Mouse (Mus musculus): ENCODE data around the gene Adgrg5.

Adgrg5 gene

GRCm38 (mm10) chr8:94923405-94923804 lies at the start of gene Adgrg5:
Adgrg5 (plus strand) TSS chr8:94923694.
- in situ Hi-C loops (cut with MboI; ENCODE audit: low pct_unique_long_range_greater_than_20kb in 1 of 2, low sequenced_read_pairs in 2 of 2, unreplicated experiment in 1 of 2), result no loop called here

GRCm38 (mm10) chr8:94874358-94874757 lies 49.1 kb upstream of the Adgrg5 start:
- in situ Hi-C loops (cut with MboI; ENCODE audit: low pct_unique_long_range_greater_than_20kb in 1 of 2, low sequenced_read_pairs in 2 of 2, unreplicated experiment in 1 of 2), result loop anchor here (5.0 kb wide), 1 partner anchor 33 kb away; no protein-coding TSS in a partner anchor

- in situ Hi-C loops (cut with MboI; ENCODE audit: low pct_unique_long_range_greater_than_20kb in 1 of 2, low sequenced_read_pairs in 2 of 2, unreplicated experiment in 1 of 2), result no loop called here
These were observed 48.2 kb upstream of the Adgrg5 start for GRCm38 (mm10) chr8:94875096-94875870.

GRCm38 (mm10) chr8:94875871-94876150 lies 47.7 kb upstream of the Adgrg5 start:
- in situ Hi-C loops (cut with MboI; ENCODE audit: low pct_unique_long_range_greater_than_20kb in 1 of 2, low sequenced_read_pairs in 2 of 2, unreplicated experiment in 1 of 2), result no loop called here

- in situ Hi-C loops (cut with MboI; ENCODE audit: low pct_unique_long_range_greater_than_20kb in 1 of 2, low sequenced_read_pairs in 2 of 2, unreplicated experiment in 1 of 2), result no loop called here
These were observed 47.2 kb upstream of the Adgrg5 start, which contains the start of gene Dok4 for GRCm38 (mm10) chr8:94876197-94876730. Dok4 (minus strand) TSS chr8:94876330.

- in situ Hi-C loops (cut with MboI; ENCODE audit: low pct_unique_long_range_greater_than_20kb in 1 of 2, low sequenced_read_pairs in 2 of 2, unreplicated experiment in 1 of 2), result no loop called here
These were observed 46.7 kb upstream of the Adgrg5 start for GRCm38 (mm10) chr8:94876820-94877219.

GRCm38 (mm10) chr8:94880742-94881141 lies 42.8 kb upstream of the Adgrg5 start:
- in situ Hi-C loops (cut with MboI; ENCODE audit: low pct_unique_long_range_greater_than_20kb in 1 of 2, low sequenced_read_pairs in 2 of 2, unreplicated experiment in 1 of 2), result no loop called here

- in situ Hi-C loops (cut with MboI; ENCODE audit: low pct_unique_long_range_greater_than_20kb in 1 of 2, low sequenced_read_pairs in 2 of 2, unreplicated experiment in 1 of 2), result no loop called here
These were observed 35.0 kb upstream of the Adgrg5 start for GRCm38 (mm10) chr8:94888383-94889036.

GRCm38 (mm10) chr8:94892917-94893316 lies 30.6 kb upstream of the Adgrg5 start:
- in situ Hi-C loops (cut with MboI; ENCODE audit: low pct_unique_long_range_greater_than_20kb in 1 of 2, low sequenced_read_pairs in 2 of 2, unreplicated experiment in 1 of 2), result no loop called here

GRCm38 (mm10) chr8:94899262-94899661 lies 24.2 kb upstream of the Adgrg5 start:
- in situ Hi-C loops (cut with MboI; ENCODE audit: low pct_unique_long_range_greater_than_20kb in 1 of 2, low sequenced_read_pairs in 2 of 2, unreplicated experiment in 1 of 2), result no loop called here

- in situ Hi-C loops (cut with MboI; ENCODE audit: low pct_unique_long_range_greater_than_20kb in 1 of 2, low sequenced_read_pairs in 2 of 2, unreplicated experiment in 1 of 2), result loop anchor here in 1 of 2 experiments (10.0 kb wide), 1 partner anchor 186 kb away; no protein-coding TSS in a partner anchor
These were observed 22.9 kb upstream of the Adgrg5 start for GRCm38 (mm10) chr8:94900617-94901016.

GRCm38 (mm10) chr8:94901031-94901430 lies 22.5 kb upstream of the Adgrg5 start:
- in situ Hi-C loops (cut with MboI; ENCODE audit: low pct_unique_long_range_greater_than_20kb in 1 of 2, low sequenced_read_pairs in 2 of 2, unreplicated experiment in 1 of 2), result loop anchor here in 1 of 2 experiments (10.0 kb wide), 1 partner anchor 186 kb away; no protein-coding TSS in a partner anchor

GRCm38 (mm10) chr8:94903709-94904108 lies 19.8 kb upstream of the Adgrg5 start:
- in situ Hi-C loops (cut with MboI; ENCODE audit: low pct_unique_long_range_greater_than_20kb in 1 of 2, low sequenced_read_pairs in 2 of 2, unreplicated experiment in 1 of 2), result loop anchor here in 1 of 2 experiments (10.0 kb wide), 1 partner anchor 189 kb away; no protein-coding TSS in a partner anchor

GRCm38 (mm10) chr8:94904450-94905175 lies 18.9 kb upstream of the Adgrg5 start:
- in situ Hi-C loops (cut with MboI; ENCODE audit: low pct_unique_long_range_greater_than_20kb in 1 of 2, low sequenced_read_pairs in 2 of 2, unreplicated experiment in 1 of 2), result loop anchor here (5.0 to 10.0 kb wide), 3 partner anchors 32 to 190 kb away; no protein-coding TSS in a partner anchor

- in situ Hi-C loops (cut with MboI; ENCODE audit: low pct_unique_long_range_greater_than_20kb in 1 of 2, low sequenced_read_pairs in 2 of 2, unreplicated experiment in 1 of 2), result loop anchor here (5.0 to 10.0 kb wide), 3 partner anchors 35 to 193 kb away; no protein-coding TSS in a partner anchor
These were observed 15.7 kb upstream of the Adgrg5 start for GRCm38 (mm10) chr8:94907591-94908300.

GRCm38 (mm10) chr8:94908847-94909246 lies 14.6 kb upstream of the Adgrg5 start:
- in situ Hi-C loops (cut with MboI; ENCODE audit: low pct_unique_long_range_greater_than_20kb in 1 of 2, low sequenced_read_pairs in 2 of 2, unreplicated experiment in 1 of 2), result loop anchor here (5.0 to 10.0 kb wide), 3 partner anchors 37 to 194 kb away; no protein-coding TSS in a partner anchor

GRCm38 (mm10) chr8:94913061-94913660 lies 10.3 kb upstream of the Adgrg5 start:
- in situ Hi-C loops (cut with MboI; ENCODE audit: low pct_unique_long_range_greater_than_20kb in 1 of 2, low sequenced_read_pairs in 2 of 2, unreplicated experiment in 1 of 2), result no loop called here

GRCm38 (mm10) chr8:94914256-94914655 lies 9.2 kb upstream of the Adgrg5 start:
- in situ Hi-C loops (cut with MboI; ENCODE audit: low pct_unique_long_range_greater_than_20kb in 1 of 2, low sequenced_read_pairs in 2 of 2, unreplicated experiment in 1 of 2), result no loop called here
